Mouse (Mus musculus) lung, embryonic 15.5 days (tissue): Measurements from ENCODE around the gene Naa40. TPM values are rescaled to one million over a fixed set of nuclear protein-coding genes. Genes with fewer than 3 reads are reported as not detected.

Experiments
- ATAC-seq: fragments of 200-750 bp; cut with Nextera tagmentation; 2 replicates; pipeline ENCODE4 v1.8.0; 2017; ENCODE audit warnings: moderate number of reproducible peaks, borderline replicate concordance; ENCODE audit not compliant: low FRiP score, low TSS enrichment; ENCODE audit errors: extremely low read depth
- H3K27ac ChIP-seq: fragments of 300-500 bp; sonication (generic); 2 replicates; pipeline ENCODE4 v1.5.1; 2015; ENCODE audit warnings: moderate library complexity, mild to moderate bottlenecking, inconsistent platforms
- H3K27me3 ChIP-seq: fragments of 300-500 bp; sonication (generic); 2 replicates; pipeline ENCODE4 v1.6.1; 2015; ENCODE audit warnings: inconsistent platforms
- H3K36me3 ChIP-seq: fragments of 300-500 bp; sonication (generic); 2 replicates; pipeline ENCODE4 v1.6.1; 2015; ENCODE audit warnings: inconsistent platforms
- H3K4me1 ChIP-seq: fragments of 300-500 bp; sonication (generic); 2 replicates; pipeline ENCODE4 v1.6.1; 2015; ENCODE audit warnings: inconsistent platforms
- H3K4me2 ChIP-seq: fragments of 300-500 bp; sonication (generic); 2 replicates; pipeline ENCODE4 v1.6.1; 2015; ENCODE audit warnings: inconsistent platforms, mild to moderate bottlenecking, moderate library complexity
- H3K4me3 ChIP-seq: fragments of 300-500 bp; sonication (generic); 2 replicates; pipeline ENCODE4 v1.5.1; 2015; ENCODE audit warnings: mild to moderate bottlenecking, inconsistent platforms
- H3K9ac ChIP-seq: fragments of 300-500 bp; sonication (generic); 2 replicates; pipeline ENCODE4 v1.6.1; 2015; ENCODE audit warnings: inconsistent platforms
- H3K9me3 ChIP-seq: fragments of 300-500 bp; sonication (generic); 2 replicates; pipeline ENCODE4 v1.6.1; 2016; ENCODE audit warnings: inconsistent platforms
- WGBS: fragments of 180-500 bp; shearing (Covaris S2); methylation state at CpG from one replicate; pipeline ENCODE4 v1.1.7; 2015; 5-methylcytosine and 5-hydroxymethylcytosine counted together
- polyA plus RNA-seq: library from polyadenylated mRNA; unstranded; fragments of >200 nt; fragmentation: Nextera tagmentation; extraction: Ambion mirVana; gene quantifications from 2 replicates; pipeline ENCODE4 v1.2.1, GENCODE M21; 2015

Naa40 gene
- polyA plus RNA-seq, 1 experiment from 2014 or later: 61.5 TPM

DNA sequence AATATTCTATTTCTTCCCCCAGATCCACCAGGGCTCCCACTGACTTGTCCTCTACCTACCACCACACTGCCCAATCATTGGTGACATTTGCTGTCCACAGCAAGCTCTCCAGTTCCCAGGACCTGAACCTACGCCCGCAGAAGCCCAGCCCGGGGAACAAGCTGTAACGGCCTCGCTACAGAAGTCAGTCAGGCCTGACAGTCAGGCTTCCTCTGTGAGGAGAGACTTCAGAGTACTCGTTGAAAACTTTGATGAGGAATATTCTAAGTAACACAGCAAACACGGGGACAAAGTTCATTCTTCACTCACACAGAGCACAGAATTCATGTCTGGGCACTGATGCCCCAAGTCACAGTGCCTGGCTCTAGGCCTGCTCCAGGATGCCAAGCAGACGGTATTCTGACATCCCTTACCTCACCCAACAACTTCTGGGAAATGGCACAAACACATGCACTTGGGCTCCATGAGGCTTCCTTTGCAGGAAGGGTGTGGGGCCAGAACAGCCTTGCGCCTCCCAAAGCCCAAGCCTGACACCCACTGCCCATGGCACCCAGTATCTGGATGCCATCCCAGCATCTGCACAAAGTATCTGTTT lies 15.8 kb downstream of the Naa40 start:
- 78% methylated on average over 9 of the region's 9 CpGs for WGBS
- no peak for ATAC-seq
- Histone ChIP-seq H3K27me3 (no peaks in the 10 kb centered on the region), H3K4me1 (no peaks in the 10 kb centered on the region), H3K9ac (no peak overlapping the region), H3K4me2 (no peak overlapping the region), H3K27ac (no peak overlapping the region), H3K9me3 (no peaks in the 10 kb centered on the region), H3K36me3 (peaks cover 37% of the 10 kb centered on the region), H3K4me3 (no peak overlapping the region)

DNA sequence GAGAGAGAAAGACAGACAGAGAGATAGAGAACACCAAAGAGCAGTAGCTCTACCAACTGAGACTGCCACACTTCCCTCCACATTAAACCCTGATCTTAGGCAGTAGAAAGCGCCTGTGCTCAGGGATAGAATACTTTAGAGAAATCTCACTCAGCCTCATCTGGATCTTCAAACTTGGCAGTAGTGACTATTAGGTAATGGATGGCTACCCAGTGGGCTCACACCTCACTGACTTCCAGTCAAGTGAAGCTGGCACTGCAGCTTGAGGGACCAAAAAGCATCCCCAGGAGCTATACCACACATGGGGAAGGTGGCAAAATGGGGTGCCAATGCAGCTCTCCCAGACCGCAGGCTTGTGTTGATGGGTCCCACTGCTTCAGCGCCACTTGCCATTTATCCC lies 16.7 kb downstream of the Naa40 start:
- H3K27ac ChIP-seq: no peak overlapping the region
- H3K4me2 ChIP-seq: no peak overlapping the region
- H3K4me3 ChIP-seq: no peak overlapping the region
- H3K9me3 ChIP-seq: no peaks in the 10 kb centered on the region
- no peak for ATAC-seq
- 83% methylated on average over 3 of the region's 3 CpGs for WGBS
- H3K4me1 ChIP-seq: no peaks in the 10 kb centered on the region
- peaks cover 28% of the 10 kb centered on the region for H3K36me3 ChIP-seq
- no peaks in the 10 kb centered on the region for H3K27me3 ChIP-seq
- H3K9ac ChIP-seq: no peak overlapping the region

DNA sequence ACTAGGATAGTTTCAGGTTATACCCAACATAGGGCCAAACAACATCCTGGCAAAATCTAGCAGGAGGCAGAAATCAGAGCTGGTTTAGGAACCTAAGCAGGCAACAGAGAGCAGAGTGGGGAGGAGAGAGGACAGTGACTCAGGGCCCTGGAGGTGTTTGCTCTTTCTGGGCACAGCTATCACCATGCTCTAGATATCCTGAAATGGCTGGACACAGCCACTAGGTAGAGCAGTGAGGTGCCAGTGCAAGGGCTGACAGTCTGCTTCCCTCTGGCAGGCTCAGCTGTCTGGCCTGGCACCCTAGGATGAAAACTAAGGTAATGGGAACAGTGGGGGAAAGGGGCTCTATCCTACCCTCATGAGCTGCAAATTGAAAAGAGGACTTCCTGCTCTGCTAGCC lies 17.5 kb downstream of the Naa40 start:
- H3K27me3 ChIP-seq: no peaks in the 10 kb centered on the region
- peaks cover 23% of the 10 kb centered on the region for H3K36me3 ChIP-seq
- H3K4me2 ChIP-seq: no peak overlapping the region
- no peak overlapping the region for H3K9ac ChIP-seq
- H3K4me1 ChIP-seq: no peaks in the 10 kb centered on the region
- ATAC-seq: no peak
- H3K9me3 ChIP-seq: no peaks in the 10 kb centered on the region
- no peak overlapping the region for H3K4me3 ChIP-seq
- no peak overlapping the region for H3K27ac ChIP-seq

DNA sequence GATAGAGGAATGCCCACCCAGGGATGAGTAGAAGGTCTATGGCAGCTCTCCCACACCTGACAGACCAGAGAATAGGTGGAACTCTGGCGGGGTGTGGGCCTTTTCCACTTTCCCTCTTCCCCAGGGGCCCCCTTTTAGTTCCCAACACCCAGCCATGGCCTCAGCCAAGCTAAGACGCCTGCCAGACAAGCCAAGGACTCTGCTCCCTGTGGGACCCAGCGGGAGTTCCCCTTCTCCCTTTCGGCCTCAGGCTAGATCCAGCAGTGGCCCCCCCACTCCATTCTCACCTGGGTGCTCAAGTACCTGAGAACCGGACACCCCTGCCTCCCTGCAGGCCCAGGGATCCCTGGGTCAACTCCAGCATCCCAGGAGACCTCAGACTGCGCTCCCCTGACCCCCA lies 18.8 kb downstream of the Naa40 start:
- Histone ChIP-seq H3K36me3 (peaks cover 11% of the 10 kb centered on the region), H3K4me2 (no peak overlapping the region), H3K27ac (no peak overlapping the region), H3K9ac (no peak overlapping the region), H3K9me3 (no peaks in the 10 kb centered on the region), H3K4me1 (peaks cover 6% of the 10 kb centered on the region), H3K4me3 (no peak overlapping the region), H3K27me3 (no peaks in the 10 kb centered on the region)
- WGBS: 79% methylated on average over 6 of the region's 6 CpGs
- ATAC-seq: no peak

DNA sequence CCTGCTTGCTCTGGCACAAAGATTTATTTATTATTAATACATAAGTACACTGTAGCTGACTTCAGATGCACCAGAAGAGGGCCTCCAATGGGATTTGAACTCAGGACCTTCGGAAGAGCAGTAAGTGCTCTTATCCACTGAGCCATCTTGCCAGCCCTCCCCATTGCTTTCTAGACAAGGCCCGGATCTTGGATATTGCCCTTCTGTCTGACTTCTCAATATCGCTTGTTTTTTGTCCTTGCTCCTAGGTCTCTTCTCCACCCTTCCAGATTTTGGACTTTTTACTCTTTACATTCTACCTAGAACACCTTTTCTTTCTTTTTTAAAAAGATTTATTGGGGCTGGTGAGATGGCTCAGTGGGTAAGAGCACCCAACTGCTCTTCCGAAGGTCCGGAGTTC lies 22.2 kb downstream of the Naa40 start:
- Histone ChIP-seq H3K4me3 (no peak overlapping the region), H3K9me3 (no peaks in the 10 kb centered on the region), H3K27ac (no peak overlapping the region), H3K9ac (no peak overlapping the region), H3K4me1 (peaks cover 37% of the 10 kb centered on the region), H3K4me2 (no peak overlapping the region), H3K36me3 (peaks cover 22% of the 10 kb centered on the region; the same call in 1 of the 2 replicates), H3K27me3 (no peaks in the 10 kb centered on the region)
- ATAC-seq: no peak
- WGBS: 91% methylated on average over 5 of the region's 5 CpGs

DNA sequence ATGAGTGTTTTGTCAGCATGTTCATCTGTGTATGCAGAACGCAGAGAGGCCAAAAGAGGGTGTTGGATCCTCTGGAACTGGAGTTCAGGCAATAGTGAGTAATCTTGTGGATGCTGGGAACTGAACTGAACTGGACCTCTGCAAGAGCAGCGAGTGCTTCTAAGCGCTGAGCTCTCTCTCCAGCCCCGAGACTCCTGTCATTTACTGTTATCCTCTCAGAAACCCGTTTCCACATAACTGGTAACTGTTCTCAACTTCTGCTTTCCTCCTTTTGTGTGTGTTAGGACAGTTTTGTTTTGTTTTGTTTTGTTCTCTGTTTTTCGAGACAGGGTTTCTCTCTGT lies 23.1 kb downstream of the Naa40 start:
- H3K27me3 ChIP-seq: no peaks in the 10 kb centered on the region
- H3K9ac ChIP-seq: peak overlapping the region; percentile 8; the same call in 1 of the 2 replicates
- H3K9me3 ChIP-seq: no peaks in the 10 kb centered on the region
- 8% methylated on average over 6 of the region's 6 CpGs for WGBS
- 0 out of 2 replicates have a peak overlapping the region, but pooled peaks have one; percentile 5 for H3K27ac ChIP-seq
- H3K4me1 ChIP-seq: peaks cover 40% of the 10 kb centered on the region
- peak overlapping the region; percentile 84 for H3K4me3 ChIP-seq
- ATAC-seq: peak; percentile 0; the same call in 1 of the 2 replicates
- peaks cover 23% of the 10 kb centered on the region; the same call in 1 of the 2 replicates for H3K36me3 ChIP-seq
- H3K4me2 ChIP-seq: peak overlapping the region; percentile 79

DNA sequence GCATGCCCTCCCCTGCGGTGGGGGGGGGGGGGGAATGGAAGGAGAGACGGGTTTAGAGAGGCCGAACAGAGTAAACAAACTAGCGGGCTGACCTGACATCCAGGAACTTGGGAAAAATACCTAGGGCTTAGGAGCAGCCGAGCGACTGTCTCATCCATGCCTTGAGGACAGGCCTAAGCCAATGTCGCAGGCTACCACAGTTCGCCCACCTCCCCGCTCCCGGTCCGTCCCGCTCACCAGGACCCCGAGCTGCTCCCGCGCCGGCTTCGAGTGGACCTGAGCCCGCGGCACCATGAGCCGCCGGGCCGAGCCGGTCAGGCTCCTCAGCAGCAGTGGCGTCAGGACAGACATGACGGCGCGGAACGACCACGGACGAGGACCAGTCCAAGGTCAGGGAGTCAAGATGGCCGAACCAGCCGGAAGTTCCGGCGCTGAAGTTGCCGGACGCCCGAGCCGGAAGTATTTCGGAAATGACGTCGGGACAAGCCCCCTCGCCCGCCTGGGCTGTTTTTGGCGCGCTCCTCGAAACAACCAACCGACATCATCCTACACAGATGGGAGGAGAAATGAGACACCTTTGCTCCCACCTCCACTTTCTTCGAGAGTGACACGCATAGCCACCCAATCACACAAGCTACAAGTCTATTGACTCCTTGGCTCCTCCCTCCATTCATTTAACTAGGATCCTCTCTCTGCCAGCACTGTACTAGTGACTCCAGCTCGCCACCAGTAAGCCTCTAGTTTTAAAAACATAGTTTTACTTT lies 23.6 kb downstream of the Naa40 start, which contains the start of gene Cox8a:
TSS of gene Cox8a (minus strand) at position 455 of the 764 bp plus-strand sequence.
- peak within 1 kb of the TSS; percentile 84 for H3K4me3 ChIP-seq
- ATAC-seq: peak; percentile 96
- H3K27ac ChIP-seq: peak within 1 kb of the TSS; percentile 89
- H3K9ac ChIP-seq: peak within 1 kb of the TSS; percentile 90
- H3K9me3 ChIP-seq: no peaks in the 10 kb centered on the region
- H3K27me3 ChIP-seq: no peaks in the 10 kb centered on the region
- H3K4me1 ChIP-seq: peaks cover 40% of the 10 kb centered on the region
- H3K4me2 ChIP-seq: peak within 1 kb of the TSS; percentile 79
- peaks cover 23% of the 10 kb centered on the region; the same call in 1 of the 2 replicates for H3K36me3 ChIP-seq
- WGBS: under 1% methylated on average over 50 of the region's 50 CpGs

DNA sequence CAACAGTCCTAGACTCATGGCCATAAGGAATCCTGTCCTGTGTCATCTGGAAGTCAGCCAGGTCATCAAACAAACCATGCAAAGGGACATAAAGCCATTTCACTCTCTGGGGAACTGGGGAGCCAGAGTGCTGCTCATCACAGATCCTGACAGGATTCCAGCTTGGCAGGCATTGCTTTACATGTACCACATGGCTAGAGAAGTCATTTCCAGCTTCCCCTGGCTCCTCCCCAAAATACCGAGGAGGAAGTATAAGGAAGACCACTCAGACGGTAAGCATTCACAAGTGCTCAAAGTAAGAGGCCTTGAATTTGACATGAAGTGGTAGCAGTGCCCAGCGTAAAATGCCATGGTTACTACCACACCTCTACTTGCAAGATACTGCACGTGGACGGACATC lies 26.5 kb downstream of the Naa40 start:
- Histone ChIP-seq H3K27me3 (no peaks in the 10 kb centered on the region), H3K36me3 (peaks cover 32% of the 10 kb centered on the region; the same call in 1 of the 2 replicates), H3K27ac (peak overlapping the region; percentile 47), H3K9me3 (no peaks in the 10 kb centered on the region), H3K9ac (no peak overlapping the region), H3K4me2 (peak overlapping the region; percentile 18; the same call in 1 of the 2 replicates), H3K4me3 (peak overlapping the region; percentile 5; the same call in 1 of the 2 replicates), H3K4me1 (peaks cover 40% of the 10 kb centered on the region)
- 52% methylated on average over 5 of the region's 5 CpGs for WGBS
- ATAC-seq: peak; percentile 32; the same call in 1 of the 2 replicates

DNA sequence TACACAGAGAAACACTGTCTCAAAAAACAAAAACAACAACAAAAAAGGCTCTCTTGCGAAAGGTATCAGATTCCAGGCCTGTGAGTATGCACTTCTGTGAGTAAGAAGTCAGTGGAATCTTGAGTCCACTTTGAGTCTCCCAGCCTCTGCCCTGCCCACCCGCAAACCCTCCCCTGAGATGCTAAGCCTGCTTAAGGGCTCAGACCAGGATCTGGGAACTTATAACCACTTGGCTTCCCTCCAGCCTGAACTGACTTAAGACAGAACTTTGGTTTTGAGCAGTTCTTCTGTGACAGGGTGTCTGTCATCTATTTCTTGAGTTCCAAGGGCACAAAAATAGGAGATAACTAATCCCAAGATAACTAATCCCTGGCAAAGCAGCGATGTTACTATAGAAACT lies 28.0 kb downstream of the Naa40 start:
- 87% methylated on average over 3 of the region's 3 CpGs for WGBS
- Histone ChIP-seq H3K27ac (no peak overlapping the region), H3K4me3 (no peak overlapping the region), H3K4me1 (peaks cover 37% of the 10 kb centered on the region), H3K9me3 (no peaks in the 10 kb centered on the region), H3K27me3 (no peaks in the 10 kb centered on the region), H3K4me2 (no peak overlapping the region), H3K36me3 (peaks cover 32% of the 10 kb centered on the region; the same call in 1 of the 2 replicates), H3K9ac (no peak overlapping the region)
- ATAC-seq: no peak

DNA sequence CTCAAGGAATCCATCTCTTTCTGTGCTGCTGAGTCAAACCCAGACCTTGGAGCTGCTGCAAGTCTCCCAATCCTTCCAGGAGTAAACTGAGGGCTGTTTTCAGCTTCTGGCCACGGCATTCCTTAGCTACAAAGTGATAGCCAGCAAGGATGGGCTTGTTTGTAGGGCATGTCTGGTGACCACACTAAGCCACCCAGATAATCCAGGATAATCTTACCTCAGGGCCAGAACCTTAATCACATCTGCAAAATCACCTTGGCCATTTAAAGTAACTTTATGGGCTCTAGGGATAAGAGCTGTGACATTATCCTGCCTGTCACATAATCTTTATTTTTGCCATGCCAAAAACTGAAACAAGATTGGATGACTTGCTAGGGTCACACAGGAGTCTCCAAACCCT lies 28.8 kb downstream of the Naa40 start:
- H3K27me3 ChIP-seq: no peaks in the 10 kb centered on the region
- no peak for ATAC-seq
- 71% methylated on average over 1 of the region's 1 CpGs for WGBS
- H3K4me3 ChIP-seq: no peak overlapping the region
- no peak overlapping the region for H3K9ac ChIP-seq
- H3K36me3 ChIP-seq: peaks cover 32% of the 10 kb centered on the region; the same call in 1 of the 2 replicates
- H3K4me2 ChIP-seq: no peak overlapping the region
- no peak overlapping the region for H3K27ac ChIP-seq
- no peaks in the 10 kb centered on the region for H3K9me3 ChIP-seq
- H3K4me1 ChIP-seq: peaks cover 34% of the 10 kb centered on the region

DNA sequence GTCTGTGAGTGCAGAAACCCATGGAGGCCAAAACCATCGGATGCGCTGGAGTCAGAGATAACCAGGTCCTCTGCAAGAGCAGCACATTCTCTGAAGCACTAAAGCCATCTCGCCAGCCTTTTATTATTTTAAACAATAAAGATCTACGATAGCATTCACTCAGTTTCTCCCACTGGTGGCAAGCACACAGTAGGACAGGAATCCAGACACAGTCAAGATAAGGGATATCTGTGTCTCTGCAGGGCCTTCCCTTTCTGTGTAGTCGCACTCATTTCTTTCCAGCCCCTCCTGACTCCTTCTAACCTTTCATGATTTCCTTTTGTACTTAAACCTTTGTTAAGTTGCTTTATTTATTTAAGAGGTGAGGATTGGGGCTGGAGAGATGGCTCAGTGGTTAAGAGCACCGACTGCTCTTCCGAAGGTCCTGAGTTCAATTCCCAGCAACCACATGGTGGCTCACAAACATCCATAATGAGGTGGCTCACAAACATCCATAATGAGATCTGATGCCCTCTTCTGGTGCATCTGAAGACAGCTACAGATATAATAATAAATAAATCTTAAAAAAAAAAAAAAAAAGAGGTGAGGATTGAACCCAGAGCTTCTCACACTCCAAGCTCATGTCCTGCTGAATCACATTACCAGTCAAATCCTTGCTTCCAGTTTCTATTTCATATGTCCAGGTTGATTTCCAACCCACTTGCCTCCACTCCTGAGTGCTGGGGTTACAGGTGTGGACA lies 30.9 kb downstream of the Naa40 start:
- Histone ChIP-seq H3K9ac (no peak overlapping the region), H3K9me3 (no peaks in the 10 kb centered on the region), H3K4me1 (peaks cover 22% of the 10 kb centered on the region), H3K27ac (no peak overlapping the region), H3K36me3 (peaks cover 23% of the 10 kb centered on the region; the same call in 1 of the 2 replicates), H3K4me2 (no peak overlapping the region), H3K4me3 (no peak overlapping the region), H3K27me3 (no peaks in the 10 kb centered on the region)
- no peak for ATAC-seq
- whole genome bisulfite sequencing: 82% methylated on average over 7 of the region's 7 CpGs
